Mouse (Mus musculus): ENCODE measurements around the gene Wdr90. TPM values are rescaled to one million over a fixed set of nuclear protein-coding genes. Genes with fewer than 3 reads are reported as not detected.

Gene Wdr90
- total RNA-seq, 1 experiment from 2014 or later: 8.4 TPM

GRCm38 (mm10) chr17:25834595-25835222, 26.6 kb downstream of the Wdr90 start:
- ATAC-seq (ENCODE audit: extremely low read depth, insufficient number of reproducible peaks, low FRiP score, poor library complexity, severe bottlenecking): no peak

GRCm38 (mm10) chr17:25833961-25834594, 27.2 kb downstream of the Wdr90 start:
- no peak for ATAC-seq (ENCODE audit: extremely low read depth, insufficient number of reproducible peaks, low FRiP score, poor library complexity, severe bottlenecking)

- ATAC-seq (ENCODE audit: extremely low read depth, insufficient number of reproducible peaks, low FRiP score, poor library complexity, severe bottlenecking): peak; percentile 0; the same call in 1 of the 2 replicates
Observed at GRCm38 (mm10) chr17:25833291-25833663, 28.0 kb downstream of the Wdr90 start, which contains the start of gene Stub1. TSS of gene Stub1 (minus strand) at chr17:25833404.

GRCm38 (mm10) chr17:25832436-25833290, 28.6 kb downstream of the Wdr90 start:
- ATAC-seq (ENCODE audit: extremely low read depth, insufficient number of reproducible peaks, low FRiP score, poor library complexity, severe bottlenecking): peak; percentile 89

DNA sequence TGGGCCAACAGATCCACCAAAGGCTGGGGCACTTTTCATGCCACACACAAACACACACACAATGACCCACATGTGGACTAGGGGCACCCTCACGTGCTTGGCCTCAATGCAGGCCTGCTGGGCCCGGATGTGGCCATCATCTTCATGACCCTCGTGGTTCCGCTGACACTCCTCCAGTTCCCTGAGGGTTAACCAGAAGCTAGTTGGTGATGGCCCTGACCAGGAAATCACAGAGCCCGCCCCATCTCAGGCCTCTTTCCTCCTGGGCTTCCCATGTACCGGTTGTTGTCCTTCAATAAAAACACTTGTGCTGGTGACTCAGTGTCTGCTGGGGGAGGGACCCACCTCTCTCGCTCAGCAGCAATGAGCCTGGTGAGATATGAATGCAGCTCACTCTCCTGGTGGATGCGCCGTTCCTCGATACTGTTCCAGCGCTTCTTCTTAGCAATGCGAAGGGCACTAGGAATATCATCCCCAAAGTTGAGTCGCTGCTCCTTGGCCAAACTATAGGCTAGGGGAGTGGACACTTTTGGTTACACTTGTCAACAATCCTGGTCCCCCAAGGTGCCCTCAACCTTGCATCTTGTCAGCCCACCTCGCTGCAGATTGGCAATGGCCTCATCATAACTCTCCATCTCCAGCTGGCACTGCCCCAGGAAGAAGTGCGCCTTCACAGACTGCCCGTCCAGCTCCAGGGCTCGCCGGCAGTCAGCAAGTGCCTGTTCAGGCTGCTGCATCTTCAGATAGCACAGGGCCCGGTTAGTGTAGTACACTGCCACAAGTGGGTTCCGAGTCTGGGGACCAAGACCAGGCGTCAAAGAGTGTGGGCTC, 29.6 kb downstream of the Wdr90 start:
- ATAC-seq (ENCODE audit: extremely low read depth, insufficient number of reproducible peaks, low FRiP score, poor library complexity, severe bottlenecking): no peak

DNA sequence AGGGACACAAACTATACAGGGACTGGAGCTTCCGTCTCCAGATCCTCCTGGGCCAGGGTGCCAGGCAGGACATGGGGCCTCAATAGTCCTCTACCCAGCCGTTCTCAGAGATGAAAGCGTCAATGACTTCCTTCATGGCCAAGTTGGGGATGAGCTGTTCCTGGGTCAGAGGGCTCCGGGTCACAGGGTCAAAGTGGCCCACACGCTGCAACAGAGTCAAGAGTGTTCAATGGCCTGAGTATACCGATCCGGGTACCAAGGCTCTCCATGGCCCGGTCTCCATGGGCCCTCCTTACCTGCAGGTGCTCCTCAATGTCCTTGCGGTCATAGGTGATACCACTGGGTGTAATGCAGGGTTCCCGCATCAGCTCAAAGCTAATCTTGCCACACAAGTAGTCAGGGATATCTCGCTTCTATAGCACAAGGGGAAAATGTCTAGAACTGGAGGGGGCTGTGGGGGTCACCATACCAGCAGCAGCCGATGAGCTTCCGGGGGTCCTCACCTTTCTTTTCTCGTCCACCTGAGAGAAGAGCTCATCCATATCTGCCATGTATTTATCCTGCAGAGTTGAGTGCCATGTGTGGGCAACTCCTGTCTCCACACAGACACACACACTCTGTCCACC, 30.4 kb downstream of the Wdr90 start:
- no peak for ATAC-seq (ENCODE audit: extremely low read depth, insufficient number of reproducible peaks, low FRiP score, poor library complexity, severe bottlenecking)

DNA sequence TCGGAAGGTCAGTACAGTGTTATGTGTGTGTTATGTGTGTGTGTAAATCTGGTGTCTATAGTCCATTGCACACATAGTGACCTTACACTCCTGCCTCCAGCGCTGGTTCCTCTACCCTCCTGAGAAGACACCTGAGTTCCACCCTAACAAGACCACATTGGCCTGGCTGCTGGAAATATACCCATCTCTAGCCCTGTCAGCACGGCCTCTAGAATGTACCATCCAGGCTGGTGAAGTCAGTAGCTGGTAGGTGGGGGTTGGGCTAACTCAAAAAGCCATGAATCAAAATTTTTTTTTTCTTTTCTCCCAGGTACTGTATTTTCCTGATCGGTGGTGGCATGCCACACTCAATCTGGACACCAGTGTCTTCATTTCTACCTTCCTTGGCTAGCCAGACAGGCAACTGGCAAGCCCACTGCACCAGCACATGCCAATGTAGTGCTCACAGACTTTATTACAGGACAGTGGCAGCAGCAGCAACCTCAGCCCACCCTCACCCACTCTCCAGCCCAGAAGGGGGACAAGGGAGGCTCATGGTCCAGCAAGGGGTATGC, 31.0 kb downstream of the Wdr90 start:
- ATAC-seq (ENCODE audit: extremely low read depth, insufficient number of reproducible peaks, low FRiP score, poor library complexity, severe bottlenecking): no peak

- no peak for ATAC-seq (ENCODE audit: extremely low read depth, insufficient number of reproducible peaks, low FRiP score, poor library complexity, severe bottlenecking)
Observed at GRCm38 (mm10) chr17:25829558-25830017, 31.7 kb downstream of the Wdr90 start.

DNA sequence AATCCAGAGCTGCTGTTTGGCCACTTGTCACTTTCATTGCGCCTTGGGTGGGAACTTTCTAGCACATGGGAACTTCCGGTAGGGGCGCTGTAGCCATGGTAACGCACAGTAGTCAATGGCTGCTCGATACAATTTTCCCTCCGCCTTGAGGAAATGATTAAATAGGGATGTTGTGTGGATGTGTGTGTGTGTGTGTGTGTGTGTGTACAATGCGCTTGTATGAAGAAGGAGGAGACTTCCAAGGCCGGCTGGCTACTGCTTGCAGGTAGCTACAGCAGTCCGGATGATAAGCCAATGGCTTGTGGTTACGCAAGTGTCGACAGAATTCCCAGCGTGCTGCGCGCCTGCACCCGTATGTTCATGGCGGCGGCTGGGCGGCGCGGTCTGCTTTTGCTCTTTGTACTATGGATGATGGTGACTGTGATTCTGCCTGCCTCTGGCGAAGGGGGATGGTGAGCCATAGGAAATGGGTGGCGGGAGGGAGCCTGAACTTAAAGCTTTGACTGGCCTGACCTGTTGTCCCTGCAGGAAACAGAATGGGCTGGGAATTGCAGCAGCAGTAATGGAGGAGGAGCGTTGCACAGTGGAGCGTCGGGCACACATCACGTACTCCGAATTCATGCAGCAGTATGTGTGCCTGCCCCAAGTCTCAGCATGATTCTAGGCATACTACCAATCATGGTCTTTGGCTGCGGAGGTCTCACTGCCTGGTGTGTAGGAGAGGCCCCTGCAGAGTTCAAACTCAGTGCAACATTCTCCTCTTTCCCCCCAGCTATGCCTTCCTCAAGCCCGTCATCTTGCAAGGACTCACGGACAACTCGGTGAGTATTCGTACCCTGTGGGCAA, 32.4 kb downstream of the Wdr90 start, which contains the start of gene Jmjd8:
Gene Jmjd8, plus strand, starts transcription at position 156 of the 846 bp plus-strand sequence.
- no peak for ATAC-seq (ENCODE audit: extremely low read depth, insufficient number of reproducible peaks, low FRiP score, poor library complexity, severe bottlenecking)

- ATAC-seq (ENCODE audit: extremely low read depth, insufficient number of reproducible peaks, low FRiP score, poor library complexity, severe bottlenecking): no peak
Observed at GRCm38 (mm10) chr17:25828223-25828594, 33.1 kb downstream of the Wdr90 start.

- no peak for ATAC-seq (ENCODE audit: extremely low read depth, insufficient number of reproducible peaks, low FRiP score, poor library complexity, severe bottlenecking)
Observed at GRCm38 (mm10) chr17:25827546-25828222, 33.6 kb downstream of the Wdr90 start.

GRCm38 (mm10) chr17:25827011-25827410, 34.3 kb downstream of the Wdr90 start:
- ATAC-seq (ENCODE audit: extremely low read depth, insufficient number of reproducible peaks, low FRiP score, poor library complexity, severe bottlenecking): no peak

DNA sequence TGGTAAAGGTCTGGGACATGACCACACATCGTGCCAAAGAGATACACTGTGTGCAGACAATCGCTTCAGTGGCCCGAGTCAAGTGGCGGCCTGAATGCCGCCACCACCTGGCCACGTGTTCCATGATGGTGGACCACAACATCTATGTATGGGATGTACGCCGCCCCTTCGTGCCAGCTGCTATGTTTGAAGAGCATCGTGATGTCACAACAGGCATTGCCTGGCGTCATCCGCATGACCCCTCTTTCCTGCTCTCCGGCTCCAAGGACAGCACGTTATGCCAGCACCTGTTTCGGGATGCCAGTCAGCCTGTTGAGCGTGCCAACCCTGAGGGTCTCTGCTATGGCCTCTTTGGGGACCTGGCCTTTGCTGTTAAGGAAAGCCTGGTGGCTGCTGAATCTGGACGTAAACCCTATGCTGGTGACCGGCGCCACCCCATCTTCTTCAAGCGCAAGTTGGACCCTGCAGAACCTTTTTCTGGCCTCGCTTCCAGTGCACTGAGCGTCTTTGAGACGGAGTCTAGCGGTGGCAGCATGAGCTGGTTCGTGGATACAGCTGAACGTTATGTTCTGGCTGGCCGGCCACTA, 35.2 kb downstream of the Wdr90 start:
- ATAC-seq (ENCODE audit: extremely low read depth, insufficient number of reproducible peaks, low FRiP score, poor library complexity, severe bottlenecking): no peak

DNA sequence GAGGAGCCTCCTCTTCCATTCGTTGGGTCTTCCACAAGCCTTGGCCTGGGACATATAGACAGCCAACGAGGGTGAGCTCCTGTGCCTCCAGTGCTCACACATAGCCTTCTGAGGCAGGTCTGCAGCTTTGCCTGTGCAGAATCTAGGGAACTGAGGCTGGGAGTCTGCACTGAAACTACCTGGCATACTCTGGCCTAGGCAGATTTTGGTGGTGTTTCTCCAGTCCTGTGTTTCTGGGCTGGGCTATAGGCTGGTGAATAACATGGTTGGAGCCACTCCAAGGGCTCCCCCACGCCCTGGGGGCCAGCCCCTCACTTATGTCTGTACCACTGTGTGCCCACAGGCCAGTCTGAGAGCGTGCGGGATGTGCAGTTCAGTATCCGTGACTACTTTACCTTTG, 36.0 kb downstream of the Wdr90 start:
- no peak for ATAC-seq (ENCODE audit: extremely low read depth, insufficient number of reproducible peaks, low FRiP score, poor library complexity, severe bottlenecking)

GRCm38 (mm10) chr17:25824362-25825142, 36.7 kb downstream of the Wdr90 start:
- ATAC-seq (ENCODE audit: extremely low read depth, insufficient number of reproducible peaks, low FRiP score, poor library complexity, severe bottlenecking): no peak

DNA sequence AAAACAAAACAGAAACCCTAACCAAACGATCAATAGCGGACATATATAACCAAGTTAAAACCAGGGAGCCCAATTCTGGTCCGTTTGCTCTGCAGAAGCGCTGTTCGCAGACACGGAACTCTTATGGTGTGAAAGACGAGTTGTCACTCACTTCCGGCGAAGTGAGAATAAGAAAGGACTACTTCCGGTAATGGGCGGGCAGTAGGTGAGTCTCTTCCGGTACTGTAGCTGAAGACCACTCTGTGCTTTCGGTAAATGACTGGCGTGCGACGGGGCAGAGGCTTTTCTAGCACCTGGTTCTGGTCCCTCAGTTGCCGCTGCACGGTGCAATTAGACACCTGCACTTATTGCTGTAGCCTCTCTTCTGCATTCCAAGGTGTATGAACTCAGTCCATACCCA, 37.8 kb downstream of the Wdr90 start, which contains the start of gene Wdr24:
Gene Wdr24, plus strand, starts transcription at position 176 of the 400 bp plus-strand sequence.
- peak; percentile 76 for ATAC-seq (ENCODE audit: extremely low read depth, insufficient number of reproducible peaks, low FRiP score, poor library complexity, severe bottlenecking)

Measured in neutrophil, adult 5-6 weeks (primary cell).